Mouse (Mus musculus) cerebellum, adult 11 months (tissue): ENCODE measurements around the gene Dlg5.

Source experiments
- DNase-seq: peaks from one replicate; pipeline ENCODE4 v3.0.0; 2022

Dlg5 gene

GRCm38 (mm10) chr14:24232641-24233633 is 12.8 kb downstream of the Dlg5 start:
- no peak for DNase-seq

DNA sequence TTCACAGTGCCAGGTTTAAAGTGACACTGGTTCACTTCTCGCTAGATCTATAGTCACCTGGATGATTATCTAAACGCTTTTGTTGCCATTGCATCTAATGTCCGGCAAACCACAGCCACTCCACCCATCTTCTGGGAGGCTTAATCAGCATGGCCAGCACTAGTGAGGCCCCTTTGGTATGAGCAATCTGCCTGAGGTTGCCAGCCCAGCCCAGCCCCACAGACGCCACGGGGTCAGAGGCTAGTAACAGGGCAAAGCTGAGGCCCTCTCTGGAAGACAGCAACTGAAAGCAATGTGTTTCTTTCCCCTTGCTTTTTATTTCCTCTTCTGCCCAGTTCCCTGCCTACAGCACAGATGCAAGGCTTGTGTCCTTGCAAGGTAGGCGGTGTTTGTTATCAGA is 17.2 kb downstream of the Dlg5 start:
- DNase-seq: no peak

DNA sequence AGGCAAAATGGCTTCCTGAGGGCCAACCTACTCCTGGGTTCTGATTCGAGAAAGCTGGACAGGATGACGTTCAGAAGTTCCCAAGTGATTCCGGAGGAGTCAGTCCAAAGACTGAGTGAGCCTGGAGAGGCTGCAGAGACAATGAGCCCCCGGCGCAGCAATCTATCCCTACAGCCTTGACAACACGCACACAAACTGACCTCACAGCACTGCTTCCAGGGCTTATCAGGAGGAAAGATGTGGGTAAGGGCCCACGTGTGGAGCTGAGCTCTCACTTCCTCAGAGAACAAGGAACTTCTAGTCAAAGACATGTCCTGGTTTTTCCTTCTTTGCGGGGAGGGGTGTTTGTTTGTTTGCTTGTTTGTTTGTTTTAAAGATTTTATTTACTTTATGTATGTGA is 18.7 kb downstream of the Dlg5 start:
- DNase-seq: no peak

GRCm38 (mm10) chr14:24226344-24226743 is 19.4 kb downstream of the Dlg5 start:
- DNase-seq: no peak

DNA sequence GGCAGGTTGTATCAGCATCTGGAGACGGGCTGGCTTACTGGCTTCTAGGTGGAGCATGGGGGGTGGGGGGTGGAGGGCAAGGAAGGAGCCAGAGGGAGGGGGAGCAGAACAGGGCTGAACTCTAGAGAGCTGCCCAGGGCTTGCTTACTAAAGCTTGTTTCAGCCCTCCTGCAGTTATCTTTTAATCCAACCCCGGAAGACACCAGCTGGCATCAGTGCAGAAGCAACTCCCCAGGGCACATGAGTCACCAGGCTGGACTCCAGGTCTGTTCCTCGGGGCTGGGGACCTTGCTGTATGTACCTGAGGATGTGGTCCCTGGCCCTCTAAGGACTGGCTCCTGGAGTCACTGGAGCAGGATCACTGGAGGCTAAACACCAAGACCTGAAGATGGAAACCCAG is 23.0 kb downstream of the Dlg5 start:
- DNase-seq: no peak

DNA sequence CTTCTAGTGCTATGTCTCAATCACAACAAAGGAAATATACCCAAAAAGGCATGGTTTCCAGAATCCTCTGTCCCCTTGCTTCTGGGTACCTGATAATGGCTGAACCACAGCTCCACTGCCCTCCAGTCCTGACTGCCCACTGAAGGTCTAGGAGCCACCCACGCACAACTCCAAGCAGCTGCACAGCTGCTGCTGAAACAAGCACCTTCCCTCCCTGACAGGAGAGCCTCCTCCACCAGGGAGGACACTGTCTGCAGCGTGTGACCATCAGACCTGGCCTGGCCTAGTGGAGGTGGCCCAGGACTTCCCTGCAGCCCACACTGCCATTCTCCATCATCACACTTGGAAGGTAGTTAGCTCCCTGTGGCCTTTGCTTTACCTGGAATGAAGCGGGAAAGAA is 23.4 kb downstream of the Dlg5 start:
- DNase-seq: no peak

DNA sequence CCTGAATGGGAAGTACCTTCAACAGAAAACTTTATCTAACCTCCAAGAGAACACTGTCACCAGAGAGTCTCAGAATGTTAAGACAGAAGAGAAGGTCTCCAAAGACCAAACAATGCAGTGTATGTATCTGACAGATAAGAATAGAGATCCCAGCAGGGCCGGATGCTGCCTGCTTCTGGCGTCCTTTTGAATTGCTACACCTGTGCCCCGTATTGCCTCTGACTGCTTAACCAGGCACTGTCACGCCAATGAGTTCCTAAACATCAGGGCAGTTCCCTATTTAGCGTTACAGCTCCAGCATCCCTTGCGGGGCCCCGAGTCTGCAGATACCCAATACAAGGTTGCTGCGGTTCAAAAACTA is 28.4 kb downstream of the Dlg5 start:
- no peak for DNase-seq

DNA sequence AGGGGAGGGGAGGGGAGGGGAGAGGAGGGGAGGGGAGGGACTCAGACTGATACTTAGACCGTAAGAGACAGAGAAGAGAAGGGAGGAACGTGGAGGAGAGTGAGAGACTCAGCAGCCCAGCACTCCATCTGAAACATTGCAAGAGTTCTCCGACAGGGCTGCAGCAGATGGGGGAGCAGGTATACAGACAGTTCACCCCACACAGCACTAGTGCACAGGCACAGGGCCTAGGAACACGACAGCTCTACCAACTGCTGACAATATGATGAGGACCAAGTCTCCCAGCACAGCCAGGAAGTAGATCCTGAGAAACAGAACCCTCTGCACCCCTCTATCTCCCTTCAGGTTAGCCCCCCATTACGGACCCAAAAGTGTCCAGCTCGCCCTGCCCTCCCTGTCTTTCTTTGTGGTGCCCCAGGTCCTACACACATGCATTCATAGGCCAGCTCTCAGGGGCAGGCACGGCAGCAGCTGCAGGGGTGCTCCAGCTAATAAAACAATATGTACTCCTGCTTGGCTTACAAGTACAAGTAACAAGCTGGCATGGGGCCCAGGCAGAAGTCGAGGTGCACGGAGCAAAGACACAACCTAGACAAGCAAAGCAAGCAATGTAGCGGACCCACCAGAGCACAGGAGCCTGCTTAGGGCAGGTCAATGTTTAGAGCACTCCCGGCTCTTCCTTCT is 28.9 kb downstream of the Dlg5 start:
- DNase-seq: no peak

DNA sequence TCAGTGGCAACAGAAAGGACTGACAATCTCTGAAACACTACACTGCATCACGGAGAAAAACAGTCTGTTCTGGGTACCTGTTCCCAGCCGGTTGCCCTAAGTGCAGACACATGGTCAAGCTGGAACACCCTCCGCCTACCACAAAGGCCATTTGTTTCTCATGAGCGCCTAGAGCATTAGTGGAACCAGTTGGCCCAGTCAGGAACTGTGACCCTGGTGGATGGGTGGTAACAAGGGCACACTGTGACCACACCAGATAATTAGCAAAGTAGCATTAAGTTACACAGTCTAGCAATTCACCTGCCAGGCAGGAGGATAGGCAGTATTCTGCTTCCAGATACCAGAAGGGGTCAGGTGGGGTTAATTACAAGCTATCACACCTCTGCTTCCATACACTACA is 29.7 kb downstream of the Dlg5 start:
- no peak for DNase-seq

- no peak for DNase-seq
These were observed 31.3 kb downstream of the Dlg5 start for GRCm38 (mm10) chr14:24214436-24214835.

GRCm38 (mm10) chr14:24213336-24213735 is 32.4 kb downstream of the Dlg5 start:
- DNase-seq: no peak

DNA sequence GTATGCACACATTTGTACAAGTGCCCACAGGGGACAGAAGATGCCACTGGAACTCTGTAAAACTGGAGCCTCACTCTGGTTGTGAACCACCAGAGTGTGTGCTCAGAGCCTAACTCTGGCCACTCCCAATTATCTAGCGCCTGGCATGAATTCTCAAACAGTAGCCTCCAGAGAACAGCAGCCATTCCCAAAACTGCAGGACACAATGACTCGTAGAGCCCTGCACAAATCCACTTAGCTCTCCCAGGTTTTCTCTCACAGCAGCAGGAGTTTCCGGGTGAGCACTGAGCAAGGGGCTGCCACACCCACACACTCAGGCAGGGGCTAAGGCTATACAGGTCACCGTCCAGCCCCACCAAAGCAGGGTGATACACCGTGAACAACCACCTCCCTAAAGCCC is 32.9 kb downstream of the Dlg5 start:
- no peak for DNase-seq

DNA sequence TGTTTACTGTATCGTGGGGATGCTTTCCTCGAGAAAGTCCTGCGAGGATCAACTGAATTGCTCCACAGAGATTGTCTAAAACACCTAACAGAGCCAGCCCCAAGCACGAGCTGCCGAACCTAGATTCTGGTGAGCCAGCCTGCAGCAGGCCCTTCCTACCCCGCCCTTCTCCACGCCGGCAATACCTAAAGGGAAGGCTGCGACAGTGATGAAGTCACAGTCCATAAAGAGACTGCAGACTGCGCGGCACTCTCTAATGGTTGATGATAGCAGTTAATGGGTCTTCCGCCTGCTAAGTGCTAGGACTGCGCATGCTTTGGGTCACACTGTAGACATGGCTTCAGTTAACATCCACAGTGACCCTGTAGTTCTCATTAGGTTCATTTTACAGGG is 38.4 kb downstream of the Dlg5 start:
- DNase-seq: no peak

DNA sequence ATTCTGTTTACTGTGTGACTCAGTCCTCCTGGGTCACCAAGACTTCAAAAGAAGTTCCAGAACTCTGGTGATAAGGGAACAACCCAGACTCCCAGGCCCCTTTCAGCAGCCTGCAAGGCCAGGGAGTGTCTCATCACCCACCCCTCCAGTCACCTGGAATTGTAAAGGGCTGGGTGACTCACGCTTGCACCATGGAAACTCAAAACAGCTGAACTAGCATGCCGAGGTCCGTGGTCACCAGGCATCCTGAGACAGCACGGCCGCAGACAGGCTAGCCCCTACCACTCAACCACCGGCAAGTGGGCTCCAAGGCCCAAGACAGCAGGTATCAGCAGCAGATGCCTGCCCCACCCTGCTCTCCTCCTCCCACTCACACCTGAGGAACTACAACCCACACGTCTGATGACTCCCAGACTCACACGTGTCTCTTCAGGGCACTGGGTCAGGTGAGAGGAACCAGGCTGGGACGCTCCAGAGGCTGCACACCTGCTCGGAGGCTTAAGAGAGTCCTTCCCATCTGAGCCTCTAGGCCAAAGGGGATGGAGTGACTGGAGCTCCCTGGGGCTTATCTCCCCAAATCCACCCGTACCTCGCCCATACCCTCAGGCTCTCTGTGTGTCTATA is 38.9 kb downstream of the Dlg5 start:
- DNase-seq: no peak

DNA sequence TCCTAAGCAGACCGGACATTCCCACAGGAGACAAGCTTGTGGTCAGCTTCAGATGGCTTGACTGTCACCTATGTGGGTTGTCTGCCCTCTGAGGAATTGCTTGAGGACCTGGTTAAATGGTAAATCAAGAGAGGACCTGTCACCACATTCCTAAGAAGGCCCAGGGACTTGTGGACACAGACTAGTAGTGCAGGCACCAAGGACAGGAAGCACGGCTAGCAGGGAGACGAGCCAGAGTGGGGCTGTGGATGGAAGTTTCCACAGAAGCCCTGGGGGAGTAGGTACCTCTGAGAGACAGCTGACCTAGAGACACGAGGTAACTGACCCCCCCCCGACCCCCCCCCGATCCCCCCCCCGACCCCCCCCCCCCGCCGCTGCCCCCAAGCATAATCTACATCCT is 39.4 kb downstream of the Dlg5 start:
- no peak for DNase-seq

GRCm38 (mm10) chr14:24205281-24205871 is 40.3 kb downstream of the Dlg5 start:
- DNase-seq: no peak

GRCm38 (mm10) chr14:24203210-24203609 is 42.5 kb downstream of the Dlg5 start:
- DNase-seq: no peak

GRCm38 (mm10) chr14:24200771-24201170 is 44.9 kb downstream of the Dlg5 start:
- DNase-seq: no peak

DNA sequence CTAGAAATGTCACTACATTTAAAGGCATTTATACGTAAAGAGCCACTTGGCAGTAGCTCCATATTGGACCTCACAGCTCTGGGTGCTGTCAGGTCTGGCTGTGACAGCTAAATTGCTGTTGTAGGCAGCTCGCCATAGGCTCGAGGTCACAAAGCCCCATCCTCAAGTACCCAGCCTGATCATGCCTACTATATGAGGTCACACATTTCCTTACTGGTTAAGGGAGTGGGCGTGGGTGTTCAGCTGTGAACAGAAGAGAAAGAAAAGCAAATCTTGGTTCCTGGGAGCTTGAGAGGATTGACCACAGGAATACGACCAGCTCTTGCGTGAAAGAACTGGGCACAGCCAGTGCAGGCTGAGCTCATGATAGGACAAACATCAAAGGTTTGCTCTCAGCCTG is 46.0 kb downstream of the Dlg5 start:
- DNase-seq: no peak

DNA sequence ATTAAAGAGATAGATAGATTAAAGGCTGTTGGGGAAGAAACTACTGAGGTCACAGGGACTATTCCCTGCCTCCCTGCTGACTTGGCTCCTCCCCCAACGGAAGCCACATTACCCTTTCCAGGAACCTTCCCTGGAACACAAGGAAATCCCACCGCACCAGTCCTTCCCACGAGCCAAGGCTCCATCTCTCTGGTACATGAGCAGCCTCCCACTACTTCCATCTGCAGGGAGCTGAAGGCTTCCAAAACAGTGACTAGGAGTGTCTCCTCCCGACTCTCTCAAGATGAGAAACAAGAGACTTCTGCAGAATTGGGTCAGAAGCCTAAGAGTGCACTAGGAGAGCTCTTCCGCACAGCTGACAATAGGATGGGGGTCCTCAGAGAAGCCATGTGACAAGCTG is 47.9 kb downstream of the Dlg5 start:
- DNase-seq: no peak

- no peak for DNase-seq
These were observed 48.8 kb downstream of the Dlg5 start for GRCm38 (mm10) chr14:24196947-24197346.

- DNase-seq: peak; percentile 58
These were observed 55.6 kb downstream of the Dlg5 start for GRCm38 (mm10) chr14:24190131-24190530.

DNA sequence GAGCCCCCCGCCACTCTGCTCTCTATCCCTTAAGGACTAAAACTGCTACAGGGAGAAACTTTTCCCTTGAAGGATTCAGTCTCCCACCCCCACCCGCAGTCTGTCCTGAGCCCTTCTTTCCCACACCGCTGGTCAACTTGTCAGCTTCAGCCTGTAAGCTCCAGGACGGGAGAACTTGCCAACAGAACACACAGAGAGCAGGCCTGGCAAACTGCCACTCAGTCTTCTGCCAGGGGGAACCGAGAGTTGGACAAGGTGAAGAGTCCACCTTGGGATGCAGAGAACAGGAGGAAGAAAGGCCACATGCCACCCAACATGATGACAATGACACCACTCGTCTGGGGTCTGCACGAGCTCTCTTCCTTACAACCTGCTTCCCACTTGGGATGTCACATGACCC is 56.1 kb downstream of the Dlg5 start:
- peak; percentile 56 for DNase-seq

DNA sequence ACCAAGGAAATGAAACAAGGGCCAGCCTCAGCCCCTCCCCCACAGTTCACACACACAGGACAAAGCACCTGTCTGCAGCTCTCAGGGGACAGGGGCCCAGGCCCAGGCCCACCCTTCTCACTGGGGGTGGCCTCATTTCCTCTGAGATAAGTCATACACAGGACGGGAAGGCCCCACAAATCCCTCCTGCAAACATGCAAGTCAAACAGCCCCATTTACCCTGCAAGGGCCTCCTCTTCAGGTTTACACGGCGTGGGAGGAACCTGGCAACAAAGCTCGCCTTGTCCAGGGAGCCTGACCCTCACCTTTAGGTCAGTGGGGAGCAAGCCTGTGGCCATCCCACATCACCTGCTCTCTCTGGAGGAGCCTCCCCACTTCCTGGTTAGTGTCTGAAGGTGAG is 60.2 kb downstream of the Dlg5 start:
- no peak for DNase-seq
